ENCODE assay signal across 20 mouse cellular contexts in genomic region chr16:49948287-49948686, GRCm38 (mm10).
"Had no signal": no experiment of that assay in that cellular context is flagged by ENCODE, and none has a peak within 500 bp of the region (broad histone marks: within the 10 kb centered on the region; RNA-seq: fewer than 3 reads in every experiment).

No protein-coding gene starts in this region.

- H3K4me2 ChIP-seq: limb, embryonic 12.5 days; limb, embryonic 15.5 days; liver, embryonic 11.5 days; lung, embryonic 14.5 days; midbrain, embryonic 11.5 days; neural tube, embryonic 12.5 days; neural tube, embryonic 15.5 days had no signal

- ATAC-seq: liver, postnatal 0 days had no signal

- H3K4me3 ChIP-seq: layer of hippocampus, adult 2 months; limb, embryonic 12.5 days; limb, embryonic 15.5 days; neural tube, embryonic 12.5 days; neural tube, embryonic 15.5 days had no signal

- DNase-seq: kidney, adult 2 months; kidney, postnatal 14 days; layer of hippocampus, adult 9-11 months; liver, postnatal 0 days; lung, embryonic 14.5 days; lung, postnatal 10 days; lung, postnatal 4 days; midbrain, embryonic 14.5 days; right cerebral cortex, adult 18-20 months; right cerebral cortex, postnatal 14 days; right cerebral cortex, postnatal 4 days; thymus, postnatal 25 days had no signal

- H3K9ac ChIP-seq: limb, embryonic 12.5 days; limb, embryonic 15.5 days; liver, embryonic 14.5 days; liver, postnatal 0 days; lung, embryonic 14.5 days; neural tube, embryonic 12.5 days; neural tube, embryonic 15.5 days had no signal

- H3K36me3 ChIP-seq: limb, embryonic 12.5 days; limb, embryonic 15.5 days; neural tube, embryonic 12.5 days; neural tube, embryonic 15.5 days had no signal

- H3K27ac ChIP-seq: layer of hippocampus, adult 2 months; limb, embryonic 12.5 days; limb, embryonic 15.5 days; liver, embryonic 14.5 days; neural tube, embryonic 12.5 days; neural tube, embryonic 15.5 days had no signal

- H3K9me3 ChIP-seq: limb, embryonic 15.5 days; neural tube, embryonic 12.5 days; neural tube, embryonic 15.5 days had no signal

- H3K27me3 ChIP-seq: limb, embryonic 12.5 days; limb, embryonic 15.5 days; neural tube, embryonic 12.5 days; neural tube, embryonic 15.5 days had no signal

- H3K4me1 ChIP-seq: limb, embryonic 12.5 days; neural tube, embryonic 15.5 days had no signal
